12 mouse cellular contexts compared by ENCODE assay signal in genomic region chr7:96400411-96400810, GRCm38 (mm10).
DNase-seq lines count a peak whose midpoint lies in the region; ATAC-seq and TF ChIP-seq lines count a peak whose summit lies in the region.
"Had no signal": no experiment of that assay in that cellular context is flagged by ENCODE, and none has a peak within 500 bp of the region (broad histone marks: within the 10 kb centered on the region; RNA-seq: fewer than 3 reads in every experiment).

No protein-coding gene starts in this region.

- no peak for DNase-seq in heart, adult 2 months
- DNase-seq in right cerebral cortex, postnatal 10 days (ENCODE audit: low spot score in 2 of 2) = peak; percentile 69 to 79
- DNase-seq in right cerebral cortex, adult 18-20 months = no peak
- peak; percentile 78 for DNase-seq in retina, postnatal 1 day
- DNase-seq in liver = no peak
- DNase-seq in heart, postnatal 10 days = no peak
- DNase-seq: cerebellum, postnatal 36 days; gastrocnemius, postnatal 14 days had no signal

- H3K27ac ChIP-seq in heart, embryonic 12.5 days (ENCODE audit: poor library complexity, severe bottlenecking) = no peak overlapping the region
- no peak overlapping the region for H3K27ac ChIP-seq in heart, adult 2 months
- H3K27ac ChIP-seq in kidney, embryonic 15.5 days = no peak overlapping the region

- no peaks in the 10 kb centered on the region for H3K79me2 ChIP-seq in heart, adult 2 months (replicated peaks; ENCODE audit: control insufficient read depth, insufficient read depth, low read length)

- TF ChIP-seq CTCF in heart, adult 2 months (IDR thresholded peaks at IDR 0.05) = no peak

- TF ChIP-seq POLR2A in heart, adult 2 months (IDR thresholded peaks at IDR 0.05; ENCODE audit: insufficient read depth, low read depth, low read length) = no peak

- intact Hi-C loops in heart, adult 2 months (cut with DNase I) = no loop called here
- intact Hi-C loops in heart, postnatal 10 days (cut with DNase I) = no loop called here

- no peak overlapping the region for H3K9ac ChIP-seq in heart, embryonic 12.5 days
- no peak overlapping the region for H3K9ac ChIP-seq in heart, adult 2 months (ENCODE audit: low read depth, low read length)
- no peak overlapping the region for H3K9ac ChIP-seq in kidney, embryonic 15.5 days

- H3K36me3 ChIP-seq in heart, embryonic 12.5 days = no peaks in the 10 kb centered on the region
- H3K36me3 ChIP-seq in heart, adult 2 months (ENCODE audit: control insufficient read depth, insufficient read depth, low read length) = no peaks in the 10 kb centered on the region
- H3K36me3 ChIP-seq in kidney, embryonic 15.5 days = no peaks in the 10 kb centered on the region

- no peak for TF ChIP-seq EP300 in heart, adult 2 months (IDR thresholded peaks at IDR 0.05; ENCODE audit: insufficient read depth, low read depth, low read length)

- H3K4me3 ChIP-seq in heart, embryonic 12.5 days = no peak overlapping the region
- H3K4me3 ChIP-seq in heart, adult 2 months = no peak overlapping the region
- H3K4me3 ChIP-seq in kidney, embryonic 15.5 days (replicated peaks) = no peak overlapping the region

- H3K27me3 ChIP-seq in heart, embryonic 12.5 days (replicated peaks) = peaks cover 10% of the 10 kb centered on the region
- H3K27me3 ChIP-seq in heart, adult 2 months (ENCODE audit: control insufficient read depth, insufficient read depth, low read length) = no peaks in the 10 kb centered on the region
- no peaks in the 10 kb centered on the region for H3K27me3 ChIP-seq in kidney, embryonic 15.5 days
- H3K27me3 ChIP-seq: CH12.LX had no signal

- H3K4me1 ChIP-seq in heart, embryonic 12.5 days (replicated peaks) = peaks cover 7% of the 10 kb centered on the region
- H3K4me1 ChIP-seq in heart, adult 2 months (ENCODE audit: control insufficient read depth, insufficient read depth, low read length) = no peaks in the 10 kb centered on the region; the same call in 1 of the 2 replicates
- H3K4me1 ChIP-seq in kidney, embryonic 15.5 days = peaks cover 11% of the 10 kb centered on the region

- H3K4me2 ChIP-seq in heart, embryonic 12.5 days = no peak overlapping the region
- no peak overlapping the region for H3K4me2 ChIP-seq in kidney, embryonic 15.5 days

- no peaks in the 10 kb centered on the region for H3K9me3 ChIP-seq in heart, embryonic 12.5 days (replicated peaks)
- H3K9me3 ChIP-seq in kidney, embryonic 15.5 days (replicated peaks) = no peaks in the 10 kb centered on the region

- 14% methylated on average over 11 of the region's 11 CpGs for WGBS in heart, embryonic 12.5 days
- WGBS in heart, adult 2 months = 25% methylated on average over 11 of the region's 11 CpGs
- 17% methylated on average over 11 of the region's 11 CpGs for WGBS in kidney, embryonic 15.5 days

- ATAC-seq in heart, embryonic 12.5 days (ENCODE audit: insufficient number of reproducible peaks, low FRiP score) = 0 out of 2 replicates have a peak, but pooled peaks have one; percentile 51
- peak; percentile 92 for ATAC-seq in kidney, embryonic 15.5 days (replicated peaks; ENCODE audit: low FRiP score)
- ATAC-seq: activated CD4-positive, CD25-positive, alpha-beta regulatory T cell, adult 4 months had no signal

Comparison
In these comparisons a context has a peak if more than half of its experiments do, and no peak if none do; other contexts are left out.
1. DNase-seq: peak in right cerebral cortex, postnatal 10 days (2 of 2) and retina, postnatal 1 day (single experiment); none in heart, adult 2 months (0 of 2), right cerebral cortex, adult 18-20 months (single experiment), liver (single experiment) and heart, postnatal 10 days (0 of 2).